Mouse (Mus musculus): Measurements from ENCODE around the gene Ccdc120.

The Ccdc120 gene

GRCm38 (mm10) chrX:7690486-7690885, 60.2 kb downstream of the Ccdc120 start:
- no peak for DNase-seq

DNA sequence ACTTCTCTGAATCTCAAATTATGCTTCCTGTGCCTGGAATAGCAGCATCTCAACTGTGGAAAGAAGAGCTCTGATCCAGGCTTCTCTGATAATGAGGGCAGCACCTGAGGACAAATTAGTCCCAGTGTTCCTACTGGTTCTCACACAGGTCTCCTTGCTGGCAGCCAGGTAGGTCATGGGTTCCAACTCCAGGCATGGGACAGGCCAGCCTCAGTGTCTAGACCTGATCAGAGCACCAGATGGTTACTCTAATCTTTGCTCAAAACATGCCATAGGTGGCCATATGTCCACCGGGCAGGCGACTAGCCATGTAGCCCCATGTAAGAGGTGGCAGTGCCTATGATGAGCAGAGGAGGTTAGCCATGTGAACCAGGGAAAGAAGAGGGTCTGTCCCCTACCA, 62.4 kb downstream of the Ccdc120 start:
- DNase-seq, result no peak
